Mouse (Mus musculus) limb, embryonic 15.5 days (tissue): ENCODE data around the gene Cdca3. TPM values are rescaled to one million over a fixed set of nuclear protein-coding genes. Genes with fewer than 3 reads are reported as not detected.
"Not testable (repeated sequence)": the region's sequence is repeated elsewhere in the genome, so short reads cannot be mapped to it uniquely, and the experiment has no call there.

Experiments
- ATAC-seq: fragments of 200-750 bp; cut with Nextera tagmentation; 2 replicates; pipeline ENCODE4 v1.8.0; 2017; ENCODE audit warnings: low read depth, moderate TSS enrichment; ENCODE audit not compliant: insufficient number of reproducible peaks, low FRiP score, low TSS enrichment
- H3K27ac ChIP-seq: fragments of 300-500 bp; sonication (generic); 2 replicates; pipeline ENCODE4 v1.5.1; 2015; ENCODE audit warnings: moderate library complexity, mild to moderate bottlenecking, inconsistent platforms
- H3K27me3 ChIP-seq: fragments of 300-500 bp; sonication (generic); 2 replicates; pipeline ENCODE4 v1.6.1; 2015; ENCODE audit warnings: inconsistent platforms
- H3K36me3 ChIP-seq: fragments of 300-500 bp; sonication (generic); 2 replicates; pipeline ENCODE4 v1.6.1; 2015; ENCODE audit warnings: inconsistent platforms
- H3K4me1 ChIP-seq: fragments of 300-500 bp; sonication (generic); 2 replicates; pipeline ENCODE4 v1.6.1; 2015; ENCODE audit warnings: inconsistent platforms
- H3K4me2 ChIP-seq: fragments of 300-500 bp; sonication (generic); 2 replicates; pipeline ENCODE4 v1.6.1; 2015; ENCODE audit warnings: mild to moderate bottlenecking, inconsistent platforms
- H3K4me3 ChIP-seq: fragments of 300-500 bp; sonication (generic); 2 replicates; pipeline ENCODE4 v1.5.1; 2015; ENCODE audit warnings: mild to moderate bottlenecking, inconsistent platforms
- H3K9ac ChIP-seq: fragments of 300-500 bp; sonication (generic); 2 replicates; pipeline ENCODE4 v1.6.1; 2015; ENCODE audit warnings: inconsistent platforms
- H3K9me3 ChIP-seq: fragments of 300-500 bp; sonication (generic); 2 replicates; pipeline ENCODE4 v1.6.1; 2016; ENCODE audit warnings: inconsistent platforms
- WGBS: fragments of 180-500 bp; shearing (Covaris S2); methylation state at CpG from one replicate; pipeline ENCODE4 v1.1.7; 2015; 5-methylcytosine and 5-hydroxymethylcytosine counted together
- polyA plus RNA-seq: library from polyadenylated mRNA; unstranded; fragments of >200 nt; fragmentation: Nextera tagmentation; extraction: Ambion mirVana; gene quantifications from 2 replicates; pipeline ENCODE4 v1.2.1, GENCODE M21; 2015

Gene Cdca3
- 124 and 141 TPM in 2 replicates for polyA plus RNA-seq

DNA sequence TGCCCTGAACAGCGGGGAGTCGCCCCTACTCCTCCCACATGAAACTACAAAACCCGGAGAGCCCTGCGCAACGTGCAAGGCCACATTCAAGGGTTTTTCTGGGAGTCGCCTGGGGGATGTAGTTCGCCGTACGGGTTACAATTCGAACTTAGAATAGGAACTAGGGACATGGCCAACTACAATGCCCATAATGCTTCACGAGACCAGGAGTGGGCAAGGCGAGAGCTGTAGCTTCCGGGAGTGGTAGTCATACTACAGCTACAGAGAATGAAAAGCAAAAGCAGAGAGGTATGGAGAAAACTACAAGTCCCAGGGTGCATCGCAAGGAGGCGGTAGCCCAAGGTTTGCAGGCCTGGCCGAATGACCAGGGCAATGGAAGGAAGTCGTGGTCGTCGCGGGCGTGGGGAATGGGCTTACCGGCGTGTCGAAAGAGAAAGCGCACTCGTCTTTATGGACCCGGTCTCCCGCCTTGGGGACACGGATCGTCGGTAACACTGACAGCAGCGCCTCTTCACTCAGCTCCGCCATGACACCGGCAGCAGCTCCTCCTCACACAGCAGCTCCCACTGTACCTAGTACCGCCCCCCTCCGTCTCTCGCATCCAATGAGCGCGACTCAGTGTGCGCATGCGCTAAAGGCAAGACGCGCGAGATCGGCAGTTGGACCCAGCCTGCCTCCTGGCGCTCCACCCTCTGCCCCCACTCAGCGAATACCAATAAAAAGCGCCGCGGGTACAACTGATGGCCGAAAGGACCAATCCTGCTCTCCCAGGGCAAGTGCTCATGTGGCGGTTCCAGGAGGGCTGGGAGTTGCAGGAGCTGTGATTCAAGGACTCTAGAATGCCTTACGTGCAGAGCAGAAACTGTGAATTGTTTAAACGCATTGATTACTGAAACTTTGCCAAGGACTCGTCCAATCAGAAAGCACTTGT is at the start of gene Cdca3, which contains the start of gene Usp5:
Gene Cdca3, plus strand, starts transcription at position 680 of the 931 bp plus-strand sequence.
Gene Usp5, minus strand, starts transcription at position 617 of the 931 bp plus-strand sequence.
- WGBS: under 1% methylated on average over 55 of the region's 55 CpGs
- Histone ChIP-seq H3K27ac (peak within 1 kb of the TSS; percentile 93), H3K4me3 (peak within 1 kb of the TSS; percentile 74), H3K36me3 (peaks cover 48% of the 10 kb centered on the region), H3K4me1 (peaks cover 30% of the 10 kb centered on the region), H3K4me2 (peak within 1 kb of the TSS; percentile 87), H3K9me3 (no peaks in the 10 kb centered on the region), H3K27me3 (no peaks in the 10 kb centered on the region), H3K9ac (peak within 1 kb of the TSS; percentile 55)
- ATAC-seq: peak; percentile 95

DNA sequence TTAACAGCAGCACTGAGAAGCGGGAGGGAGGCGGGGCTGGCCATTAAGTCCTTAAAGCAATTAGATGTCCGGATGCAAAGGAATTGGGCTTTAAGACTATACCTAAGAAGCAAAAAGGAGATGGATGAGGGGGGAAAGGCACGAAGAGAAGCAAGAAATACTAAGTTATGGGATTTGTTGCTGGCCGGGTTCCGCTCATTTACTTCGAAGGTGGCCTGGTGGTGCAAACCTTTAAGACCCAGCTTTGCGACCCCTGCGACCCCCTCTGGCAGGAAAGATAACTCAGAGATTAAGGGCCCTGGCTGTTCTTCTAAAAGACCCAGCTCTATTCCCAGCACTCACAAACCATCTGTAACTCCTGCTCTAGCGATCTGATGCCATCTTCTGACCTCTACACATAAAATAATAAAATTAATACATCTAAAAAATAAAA is 49.3 kb upstream of the Cdca3 start:
- WGBS: 5% methylated on average over 10 of the region's 10 CpGs
- no peak for ATAC-seq
- peak overlapping the region; percentile 23; the same call in 1 of the 2 replicates for H3K9ac ChIP-seq

DNA sequence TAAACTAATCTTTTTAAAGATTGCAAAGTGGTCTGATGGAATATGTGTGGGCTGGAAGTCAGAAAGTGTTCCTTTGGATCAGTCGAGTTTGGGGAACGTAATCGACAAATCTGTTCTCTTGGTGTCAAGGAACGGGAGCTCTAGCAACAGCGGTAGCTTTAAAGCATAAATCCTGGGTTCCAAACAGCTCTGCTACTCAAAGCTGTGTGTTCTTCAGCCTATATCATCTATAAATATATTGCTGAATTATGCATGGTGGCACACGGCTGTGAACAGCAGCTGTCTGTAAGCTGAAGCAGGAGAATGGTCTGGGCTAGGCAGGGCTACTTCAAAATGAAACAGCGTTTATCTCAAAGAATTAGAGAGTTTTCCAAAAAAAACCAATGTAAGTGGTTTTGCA is 48.4 kb upstream of the Cdca3 start:
- no peak for ATAC-seq
- WGBS: 84% methylated on average over 7 of the region's 7 CpGs
- Histone ChIP-seq H3K4me1 (peaks cover 20% of the 10 kb centered on the region), H3K27ac (no peak overlapping the region), H3K36me3 (no peaks in the 10 kb centered on the region), H3K27me3 (0 out of 2 replicates have a peak, but pooled peaks cover 3% of the 10 kb centered on the region), H3K4me2 (no peak overlapping the region), H3K4me3 (no peak overlapping the region), H3K9ac (no peak overlapping the region), H3K9me3 (no peaks in the 10 kb centered on the region)

More for the DNA sequence above, 49.3 kb upstream of the Cdca3 start:
- Histone ChIP-seq H3K4me1 (peaks cover 20% of the 10 kb centered on the region), H3K9me3 (no peaks in the 10 kb centered on the region), H3K4me3 (peak overlapping the region; percentile 32), H3K4me2 (peak overlapping the region; percentile 58), H3K27me3 (0 out of 2 replicates have a peak, but pooled peaks cover 3% of the 10 kb centered on the region), H3K27ac (no peak overlapping the region), H3K36me3 (no peaks in the 10 kb centered on the region)

DNA sequence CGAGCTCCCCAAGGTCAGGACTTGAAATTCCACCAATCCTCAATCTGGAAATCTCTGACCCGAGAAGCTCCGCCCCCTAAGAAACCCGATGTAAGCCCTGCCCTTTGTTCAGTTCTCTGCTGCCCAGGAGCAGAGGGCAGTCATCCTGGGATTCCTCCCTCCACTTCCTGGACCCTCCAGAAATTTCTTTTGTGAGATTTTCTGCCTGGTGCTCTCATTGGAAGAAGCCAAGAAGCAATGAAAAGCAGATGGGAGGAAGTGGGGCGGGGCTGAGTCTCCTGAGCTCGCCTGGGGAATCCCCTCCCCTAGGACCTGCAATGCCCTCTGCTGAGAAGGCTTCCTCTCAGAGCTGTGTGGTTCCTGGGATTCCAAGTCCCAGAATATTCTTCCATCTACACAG is 46.9 kb upstream of the Cdca3 start:
- whole genome bisulfite sequencing: 24% methylated on average over 6 of the region's 6 CpGs
- peak overlapping the region; percentile 34 for H3K4me2 ChIP-seq
- no peak for ATAC-seq

DNA sequence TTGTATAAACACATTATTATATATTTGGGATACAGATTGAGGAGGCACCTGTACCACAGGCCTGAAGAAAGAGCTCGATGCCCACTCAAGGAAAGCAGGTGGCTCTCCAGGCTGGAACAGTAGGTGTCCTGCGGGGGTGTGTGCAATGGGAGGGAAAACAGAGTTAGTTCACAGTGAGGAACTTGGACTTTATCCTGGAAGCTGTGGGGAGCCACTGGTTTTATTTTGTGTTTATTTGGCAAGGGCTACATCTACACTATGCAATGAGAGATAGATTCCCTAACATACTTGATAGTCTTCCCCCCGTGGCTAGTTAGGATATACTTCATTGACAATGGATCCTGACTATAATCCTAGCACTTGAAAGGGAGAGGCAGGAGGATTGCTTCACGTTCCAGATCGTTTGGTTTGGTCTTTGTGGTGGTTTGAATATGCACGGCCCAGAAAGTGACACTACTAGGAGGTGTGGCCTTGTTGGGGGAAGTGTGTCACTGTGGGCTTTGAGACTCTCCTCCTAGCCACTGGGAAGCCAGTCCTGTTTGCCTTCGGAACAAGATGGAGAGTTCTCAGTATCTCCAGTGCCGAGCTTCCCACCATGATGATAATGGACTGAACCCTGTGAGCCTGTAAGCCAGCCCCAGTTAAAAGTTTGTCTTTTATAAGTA is 42.5 kb upstream of the Cdca3 start:
- Histone ChIP-seq H3K27ac (no peak overlapping the region), H3K36me3 (no peaks in the 10 kb centered on the region), H3K9me3 (no peaks in the 10 kb centered on the region), H3K4me3 (no peak overlapping the region), H3K4me1 (peaks cover 6% of the 10 kb centered on the region), H3K27me3 (no peaks in the 10 kb centered on the region), H3K4me2 (no peak overlapping the region), H3K9ac (no peak overlapping the region)
- ATAC-seq: no peak
- WGBS: 59% methylated on average over 8 of the region's 8 CpGs

More for the DNA sequence above, 46.9 kb upstream of the Cdca3 start:
- Histone ChIP-seq H3K9ac (no peak overlapping the region), H3K4me1 (peaks cover 20% of the 10 kb centered on the region), H3K27me3 (0 out of 2 replicates have a peak, but pooled peaks cover 3% of the 10 kb centered on the region), H3K27ac (no peak overlapping the region), H3K4me3 (0 out of 2 replicates have a peak overlapping the region, but pooled peaks have one; percentile 13), H3K36me3 (no peaks in the 10 kb centered on the region), H3K9me3 (no peaks in the 10 kb centered on the region)

DNA sequence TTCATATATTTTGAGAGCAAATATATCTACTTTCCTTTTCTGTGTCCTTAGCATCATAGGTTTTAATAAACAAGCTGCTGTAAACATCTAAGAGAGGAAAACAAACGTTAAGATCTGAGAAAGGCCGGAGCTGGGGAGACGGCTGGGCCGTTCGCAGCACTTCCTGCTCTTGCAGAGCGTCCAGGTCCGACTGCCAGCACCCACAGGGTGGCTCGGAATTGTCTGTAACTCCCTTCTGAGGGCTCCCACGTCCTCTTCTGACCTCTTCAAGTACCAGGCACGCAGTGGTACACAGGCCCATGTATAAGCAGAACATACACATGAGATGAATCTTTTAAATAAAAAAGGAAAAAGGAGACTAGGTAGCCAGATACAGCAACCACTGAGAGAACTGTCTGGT is 41.6 kb upstream of the Cdca3 start:
- Histone ChIP-seq H3K4me3 (no peak overlapping the region), H3K36me3 (no peaks in the 10 kb centered on the region), H3K4me1 (0 out of 2 replicates have a peak, but pooled peaks cover under 1% of the 10 kb centered on the region), H3K4me2 (no peak overlapping the region), H3K27me3 (no peaks in the 10 kb centered on the region), H3K9ac (no peak overlapping the region), H3K9me3 (no peaks in the 10 kb centered on the region), H3K27ac (no peak overlapping the region)
- ATAC-seq: no peak
- WGBS: 76% methylated on average over 10 of the region's 10 CpGs

DNA sequence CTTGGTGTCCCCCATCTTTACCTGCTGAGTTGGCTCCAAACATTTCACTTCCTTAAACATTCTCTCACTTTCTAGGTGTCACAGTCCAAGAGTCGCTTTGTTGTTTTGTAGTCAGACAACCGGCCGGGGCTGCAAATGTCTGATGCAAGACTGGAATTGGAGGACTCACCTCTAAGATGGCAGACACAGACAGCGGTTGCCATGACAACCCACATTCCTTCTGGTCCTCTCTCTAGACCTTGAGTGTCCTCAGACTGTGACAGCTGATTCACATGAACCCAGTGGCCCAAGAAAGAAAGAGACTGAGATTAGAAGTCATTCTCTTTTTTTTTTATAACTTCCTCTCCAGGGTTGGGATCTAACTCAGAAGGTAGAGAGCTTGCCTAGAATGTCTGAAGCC is 39.8 kb upstream of the Cdca3 start:
- ATAC-seq: no peak
- H3K9ac ChIP-seq: no peak overlapping the region
- no peak overlapping the region for H3K4me3 ChIP-seq
- no peaks in the 10 kb centered on the region for H3K9me3 ChIP-seq
- H3K27me3 ChIP-seq: no peaks in the 10 kb centered on the region
- no peak overlapping the region for H3K27ac ChIP-seq
- H3K36me3 ChIP-seq: no peaks in the 10 kb centered on the region
- 90% methylated on average over 4 of the region's 4 CpGs for WGBS
- H3K4me2 ChIP-seq: no peak overlapping the region
- no peaks in the 10 kb centered on the region for H3K4me1 ChIP-seq

DNA sequence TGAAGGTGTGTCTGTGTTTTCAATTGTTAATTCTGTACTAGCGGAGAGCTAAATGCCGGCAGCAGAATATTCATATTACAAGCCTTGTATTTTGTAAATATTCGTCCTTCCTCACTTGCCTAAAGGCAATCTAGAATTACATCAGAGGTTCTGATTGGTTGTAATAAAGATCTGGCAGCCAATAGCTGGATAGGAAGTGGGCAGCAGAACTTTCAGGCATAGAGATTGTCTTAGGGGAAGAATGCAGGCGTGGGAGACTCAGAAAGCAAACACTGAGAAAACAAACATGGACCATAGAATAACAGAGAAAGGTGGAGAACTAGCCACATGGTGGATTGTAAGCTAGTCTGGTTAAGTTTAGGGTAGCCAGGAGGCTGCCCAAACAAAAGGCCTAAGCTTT is 39.2 kb upstream of the Cdca3 start:
- Histone ChIP-seq H3K27ac (no peak overlapping the region), H3K4me2 (no peak overlapping the region), H3K27me3 (no peaks in the 10 kb centered on the region), H3K4me3 (no peak overlapping the region), H3K4me1 (no peaks in the 10 kb centered on the region), H3K36me3 (no peaks in the 10 kb centered on the region), H3K9me3 (no peaks in the 10 kb centered on the region), H3K9ac (no peak overlapping the region)
- 51% methylated on average over 4 of the region's 4 CpGs for WGBS
- ATAC-seq: no peak

DNA sequence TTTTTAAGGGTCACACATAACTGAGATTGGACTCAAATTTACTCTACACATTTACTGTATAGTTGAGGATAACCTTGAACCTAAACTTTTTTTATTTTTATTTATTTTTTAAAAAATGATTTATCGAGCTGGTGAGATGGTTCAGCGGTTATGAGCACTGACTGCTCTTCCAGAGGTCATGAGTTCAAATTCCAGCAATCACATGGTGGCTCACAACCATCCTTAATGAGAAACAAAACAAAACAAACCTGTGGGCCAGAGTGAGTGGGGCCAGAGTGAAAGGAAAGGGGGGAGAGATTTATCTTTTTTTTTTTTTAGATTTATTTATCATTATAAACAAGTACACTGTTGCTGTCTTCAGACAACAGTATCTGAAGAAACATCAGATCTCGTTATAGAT is 37.4 kb upstream of the Cdca3 start:
- no peaks in the 10 kb centered on the region for H3K36me3 ChIP-seq
- no peak overlapping the region for H3K4me3 ChIP-seq
- H3K27me3 ChIP-seq: no peaks in the 10 kb centered on the region
- no peaks in the 10 kb centered on the region for H3K9me3 ChIP-seq
- no peak for ATAC-seq
- H3K27ac ChIP-seq: no peak overlapping the region
- no peak overlapping the region for H3K4me2 ChIP-seq
- no peak overlapping the region for H3K9ac ChIP-seq
- 90% methylated on average over 3 of the region's 3 CpGs for WGBS
- H3K4me1 ChIP-seq: no peaks in the 10 kb centered on the region

DNA sequence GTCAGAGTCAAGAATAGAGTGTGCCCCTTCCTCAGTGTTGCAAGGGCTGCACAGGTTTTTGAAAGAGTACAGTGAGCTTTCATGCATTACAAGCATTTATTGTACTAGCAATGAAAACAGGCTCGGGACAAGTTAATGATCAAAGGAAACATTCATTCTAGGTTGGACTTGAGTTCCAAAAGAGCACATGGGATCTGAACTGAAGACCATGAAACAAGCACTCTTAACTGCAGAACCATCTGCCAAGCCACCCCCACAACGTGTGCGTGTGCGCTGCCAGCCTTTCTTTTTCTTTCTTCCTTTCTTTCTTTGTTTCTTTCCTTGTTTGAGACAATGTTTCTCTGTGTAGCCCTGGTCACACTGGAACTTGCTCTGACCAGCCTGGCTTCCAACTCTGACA is 33.6 kb upstream of the Cdca3 start:
- H3K9me3 ChIP-seq: no peaks in the 10 kb centered on the region
- 67% methylated on average over 4 of the region's 4 CpGs for WGBS
- H3K36me3 ChIP-seq: no peaks in the 10 kb centered on the region
- H3K4me3 ChIP-seq: no peak overlapping the region
- H3K9ac ChIP-seq: no peak overlapping the region
- H3K27me3 ChIP-seq: no peaks in the 10 kb centered on the region
- H3K27ac ChIP-seq: no peak overlapping the region
- no peaks in the 10 kb centered on the region for H3K4me1 ChIP-seq
- ATAC-seq: no peak
- H3K4me2 ChIP-seq: no peak overlapping the region

DNA sequence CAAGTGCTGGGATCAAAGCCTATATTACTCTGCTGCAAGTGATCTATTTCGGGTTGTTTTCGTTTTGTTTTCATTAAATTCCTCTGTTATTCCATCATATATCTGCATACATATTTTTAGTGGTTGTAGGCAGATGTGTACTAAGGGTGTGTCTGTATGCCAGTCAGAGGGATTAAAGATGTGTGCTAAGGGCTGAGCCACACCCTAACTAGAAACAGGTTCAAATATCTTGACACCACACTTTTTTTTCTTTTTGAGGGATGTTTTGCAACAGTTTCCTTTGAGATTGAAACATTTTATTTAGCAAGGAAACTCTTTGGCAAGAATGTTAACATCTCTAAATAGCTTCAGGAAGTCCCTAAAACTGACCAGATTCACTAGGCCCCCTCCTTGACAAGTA is 33.1 kb upstream of the Cdca3 start:
- WGBS: 71% methylated on average over 2 of the region's 2 CpGs
- Histone ChIP-seq H3K9ac (no peak overlapping the region), H3K9me3 (no peaks in the 10 kb centered on the region), H3K27me3 (no peaks in the 10 kb centered on the region), H3K4me2 (no peak overlapping the region), H3K4me3 (no peak overlapping the region), H3K4me1 (no peaks in the 10 kb centered on the region), H3K27ac (no peak overlapping the region), H3K36me3 (no peaks in the 10 kb centered on the region)
- no peak for ATAC-seq

DNA sequence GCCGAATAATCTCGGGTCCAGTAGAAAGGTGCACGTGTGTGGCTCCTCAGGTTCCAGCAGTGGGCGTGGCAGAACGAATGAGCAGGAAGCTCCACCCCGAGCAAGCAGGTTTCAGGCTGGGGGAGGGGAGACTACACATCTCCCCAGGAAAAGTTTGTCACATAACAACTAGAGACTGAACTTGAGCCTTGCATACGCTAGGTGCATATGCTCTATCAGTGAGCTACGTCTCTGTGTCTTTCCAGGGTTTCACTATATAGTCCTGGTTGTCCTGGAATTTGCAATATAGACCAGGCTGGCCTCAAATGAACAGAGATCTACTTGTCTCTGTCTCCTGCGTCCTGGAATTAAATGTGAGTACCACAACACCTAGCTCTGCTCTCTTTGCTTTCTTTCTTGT is 26.9 kb upstream of the Cdca3 start:
- ATAC-seq, H3K27ac ChIP-seq, H3K9me3 ChIP-seq, H3K4me3 ChIP-seq, H3K9ac ChIP-seq, H3K27me3 ChIP-seq, H3K36me3 ChIP-seq, H3K4me2 ChIP-seq: not testable (repeated sequence)
- H3K4me1 ChIP-seq: peaks cover 17% of the 10 kb centered on the region
- 18% methylated on average over 6 of the region's 9 CpGs for WGBS
